Mouse (Mus musculus) brain, adult 2 months (tissue): ENCODE results near the gene Odf3l1.
A peak's percentile ranks its signal among the peaks of the same experiment; 100 is the strongest.

Experiments
- DNase-seq: peaks from one replicate; pipeline ENCODE4 v3.0.0; 2011; ENCODE audit warnings: low read depth, low spot score

Gene Odf3l1

DNA sequence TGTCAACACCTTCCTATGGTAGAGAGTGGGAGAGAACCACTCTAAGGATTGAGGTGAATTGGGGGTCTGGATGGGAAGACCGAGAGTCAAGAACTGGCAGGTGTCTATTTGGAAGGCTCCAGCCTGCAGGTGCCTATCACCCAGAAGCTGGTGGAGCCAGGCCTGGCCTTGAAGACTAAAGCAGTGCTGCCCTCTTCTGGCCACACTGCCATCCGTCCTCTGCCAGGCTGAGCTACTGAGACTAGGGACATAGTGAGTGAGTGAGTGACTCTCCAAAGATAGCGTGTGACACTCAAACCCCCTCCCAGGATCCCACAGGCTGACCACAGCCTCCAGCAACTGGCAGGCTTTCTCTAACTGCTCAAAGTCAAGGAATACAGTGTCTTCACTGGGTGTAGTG lies 17.0 kb downstream of the Odf3l1 start:
- DNase-seq = peak; percentile 89

DNA sequence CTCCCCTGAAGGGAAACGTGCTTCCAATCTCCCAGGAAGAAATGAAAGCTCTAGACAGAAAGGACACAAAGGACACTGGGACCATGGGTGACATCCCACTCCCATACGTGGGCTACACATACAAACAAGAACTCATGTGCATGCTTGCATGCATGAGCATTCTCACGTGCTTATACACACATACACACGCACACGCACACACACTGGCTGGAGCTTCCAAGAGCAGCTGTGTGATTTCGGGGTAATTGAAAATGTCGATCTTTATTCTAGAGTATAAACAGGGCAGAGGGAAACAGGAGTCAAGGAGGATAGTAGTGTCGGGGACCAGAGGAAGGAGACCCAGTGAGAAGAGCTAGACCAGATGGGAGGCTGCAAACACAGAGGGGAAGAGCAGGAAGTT lies 19.8 kb downstream of the Odf3l1 start:
- no peak for DNase-seq

DNA sequence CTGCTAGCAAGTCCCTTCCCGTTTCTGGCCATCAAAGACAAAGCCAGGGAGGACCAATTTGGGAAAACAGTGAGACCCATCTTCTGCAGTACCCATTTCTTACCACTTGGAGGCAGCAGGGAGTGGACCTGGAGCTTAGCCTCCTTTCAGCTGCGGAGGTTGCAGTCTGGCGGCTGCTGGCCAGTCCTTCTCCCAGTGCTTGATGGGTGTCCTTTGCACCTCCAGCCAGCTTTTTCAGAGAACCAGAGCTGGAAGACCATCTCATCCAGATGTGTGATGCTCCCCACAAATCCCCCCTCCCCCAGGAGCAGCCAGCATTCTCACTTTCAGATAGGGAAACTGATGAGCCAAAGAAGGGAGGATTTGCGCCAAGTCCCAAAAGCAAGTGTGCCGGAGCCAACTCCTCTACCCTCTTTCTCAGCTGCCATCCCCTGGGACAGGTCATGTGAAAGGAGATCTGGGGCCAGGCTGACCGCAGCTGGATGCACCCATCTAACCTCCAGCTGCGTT lies 20.7 kb downstream of the Odf3l1 start:
- peak; percentile 82 for DNase-seq

DNA sequence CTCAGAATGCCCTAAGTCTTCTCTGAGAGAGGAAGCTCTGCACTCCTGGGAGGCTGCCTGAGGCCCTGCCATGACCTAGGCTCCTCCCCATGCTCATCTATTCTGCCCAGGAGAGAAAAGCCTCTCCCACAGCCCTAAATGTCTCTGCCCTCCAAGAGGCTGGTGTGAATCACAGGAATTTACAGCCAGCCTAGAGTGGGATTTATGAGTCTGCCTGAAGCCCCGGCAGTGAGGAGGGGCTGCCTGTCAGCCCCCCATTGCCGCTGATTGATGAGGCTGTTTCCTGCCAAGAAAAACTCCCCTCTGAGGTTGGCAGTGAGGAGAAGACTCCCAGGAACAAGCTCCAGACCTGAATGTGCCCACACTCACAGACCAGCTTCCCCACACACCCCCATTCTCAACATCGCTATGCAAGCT lies 22.2 kb downstream of the Odf3l1 start:
- DNase-seq = no peak

DNA sequence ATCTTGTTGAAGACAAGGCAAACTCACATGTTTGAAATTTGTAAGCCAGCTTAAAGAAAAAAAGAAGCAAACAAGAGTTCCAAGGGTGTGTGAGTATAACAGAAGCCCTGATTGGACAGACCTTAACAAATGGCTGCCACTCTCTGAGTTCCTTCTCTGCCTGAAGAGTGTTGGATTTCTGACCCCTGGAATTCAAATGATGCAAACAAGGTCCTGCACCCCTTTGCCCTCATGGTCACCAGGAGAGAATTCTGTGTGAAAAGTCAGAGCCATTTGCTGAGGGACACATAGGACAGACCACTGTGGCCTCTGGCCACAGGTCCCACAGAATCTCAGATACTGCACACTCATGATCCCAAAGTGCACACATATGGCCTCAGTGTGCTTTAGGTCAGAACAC lies 22.6 kb downstream of the Odf3l1 start:
- no peak for DNase-seq

DNA sequence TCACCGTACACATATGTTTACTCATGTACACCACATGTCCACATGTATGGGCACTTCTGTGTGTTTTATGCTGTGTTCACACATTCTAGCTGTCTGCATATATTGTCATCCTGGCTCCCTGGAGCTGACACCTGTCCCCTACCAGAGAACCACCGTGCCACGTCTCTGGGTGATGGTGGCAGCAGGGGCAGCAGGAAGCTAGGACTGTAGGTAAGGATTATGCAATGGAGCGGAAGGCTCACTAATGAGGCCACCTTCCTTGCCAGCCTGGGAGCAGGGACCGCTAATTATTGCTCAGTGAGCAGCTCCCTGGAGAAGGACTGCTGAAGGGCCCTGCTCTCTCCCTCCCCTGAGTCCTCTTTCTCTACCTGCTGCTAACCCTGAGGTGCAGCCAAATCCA lies 23.8 kb downstream of the Odf3l1 start:
- DNase-seq = no peak

DNA sequence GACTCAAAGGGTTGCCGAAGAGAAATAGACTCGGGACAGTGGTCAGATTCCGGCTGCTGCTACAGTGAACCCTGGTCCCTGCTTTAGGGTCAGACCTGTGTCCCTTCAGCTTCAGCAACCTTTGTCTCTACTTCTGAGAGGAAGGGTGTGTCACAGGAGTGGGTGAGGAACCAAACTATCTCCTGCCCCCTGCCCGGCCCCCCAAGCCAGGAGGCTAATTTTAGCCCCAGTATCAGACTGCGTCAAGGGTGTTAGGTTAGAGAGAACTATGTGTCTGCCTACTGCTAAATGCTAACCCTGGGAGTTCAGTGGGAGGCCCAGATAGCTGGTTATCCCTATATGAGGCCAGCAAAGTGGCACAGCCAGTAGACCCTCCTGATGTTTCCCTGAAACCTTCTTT lies 29.3 kb downstream of the Odf3l1 start:
- no peak for DNase-seq

DNA sequence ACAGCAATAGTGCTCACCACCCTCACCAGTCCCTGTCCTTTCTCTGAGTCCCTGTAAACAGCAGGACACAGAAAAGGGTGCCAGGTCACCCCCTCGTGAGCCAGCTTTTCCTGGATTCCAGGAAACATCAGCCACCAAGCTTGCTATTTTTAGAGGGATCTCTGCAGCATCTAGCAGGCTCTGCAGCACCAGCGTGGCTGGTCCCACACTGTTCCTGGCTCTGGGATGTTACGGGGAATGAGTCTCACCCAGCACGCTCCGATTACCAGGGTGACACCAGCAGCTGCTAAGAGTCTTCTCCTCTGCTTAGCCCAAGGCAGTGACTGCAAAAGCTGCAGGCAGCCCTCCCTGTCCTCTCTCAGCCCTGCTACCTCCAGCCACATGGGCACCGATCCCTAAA lies 31.6 kb downstream of the Odf3l1 start:
- peak; percentile 78 for DNase-seq

DNA sequence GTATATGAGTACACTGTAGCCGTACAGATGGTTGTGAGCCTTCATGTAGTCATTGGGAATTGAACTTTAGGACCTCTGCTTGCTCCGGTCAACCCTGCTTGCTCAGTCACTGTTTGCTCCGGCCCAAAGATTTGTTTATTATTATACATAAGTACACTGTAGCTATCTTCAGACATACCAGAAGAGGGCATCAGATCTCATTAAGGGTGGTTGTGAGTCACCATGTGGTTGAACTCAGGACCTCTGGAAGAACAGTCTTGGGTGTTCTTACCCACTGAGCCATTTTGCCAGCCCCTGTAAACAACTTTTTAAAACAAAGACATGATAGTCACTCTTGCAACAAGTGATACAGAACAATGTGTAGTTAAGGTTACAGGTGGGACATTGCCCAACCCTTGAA lies 32.6 kb downstream of the Odf3l1 start:
- no peak for DNase-seq

DNA sequence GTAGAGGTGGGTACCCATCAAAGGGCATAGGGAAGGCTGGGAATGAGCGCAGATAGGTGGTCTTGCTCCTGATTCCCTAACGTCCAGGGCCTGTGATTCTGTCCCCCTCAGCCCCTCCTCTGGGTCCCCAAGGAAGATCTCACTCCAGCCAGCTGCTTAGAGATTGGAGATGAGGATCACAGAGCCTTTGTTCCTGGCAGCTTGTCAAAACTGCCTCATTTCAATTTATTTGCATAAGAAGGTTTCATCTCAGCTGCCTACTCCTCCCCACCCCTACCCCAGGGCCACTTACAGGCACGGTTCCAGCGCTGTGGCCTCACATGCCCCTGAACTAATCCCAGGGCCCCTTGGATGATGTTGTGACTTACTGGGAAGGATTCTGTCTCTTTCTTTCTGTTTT lies 34.3 kb downstream of the Odf3l1 start:
- peak; percentile 74 for DNase-seq

DNA sequence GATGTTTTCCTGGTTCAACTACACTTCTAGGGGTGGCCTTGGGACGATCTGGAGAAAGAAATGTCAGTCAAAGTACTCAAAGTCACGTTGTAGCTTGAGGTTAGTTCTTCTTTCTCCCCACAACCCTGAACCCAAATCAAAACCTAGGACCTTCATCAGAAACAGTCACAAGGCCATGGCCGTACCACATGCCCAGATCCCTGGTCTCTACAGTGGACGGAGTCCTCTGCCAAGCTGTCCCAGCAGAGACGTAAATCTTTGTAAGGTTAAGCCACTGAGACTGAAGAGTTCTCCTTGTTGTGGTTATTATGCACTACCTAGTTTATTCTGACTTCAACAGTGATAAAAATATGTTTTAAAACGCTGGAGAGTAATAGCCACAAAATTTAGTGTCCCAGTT lies 35.6 kb downstream of the Odf3l1 start:
- no peak for DNase-seq

DNA sequence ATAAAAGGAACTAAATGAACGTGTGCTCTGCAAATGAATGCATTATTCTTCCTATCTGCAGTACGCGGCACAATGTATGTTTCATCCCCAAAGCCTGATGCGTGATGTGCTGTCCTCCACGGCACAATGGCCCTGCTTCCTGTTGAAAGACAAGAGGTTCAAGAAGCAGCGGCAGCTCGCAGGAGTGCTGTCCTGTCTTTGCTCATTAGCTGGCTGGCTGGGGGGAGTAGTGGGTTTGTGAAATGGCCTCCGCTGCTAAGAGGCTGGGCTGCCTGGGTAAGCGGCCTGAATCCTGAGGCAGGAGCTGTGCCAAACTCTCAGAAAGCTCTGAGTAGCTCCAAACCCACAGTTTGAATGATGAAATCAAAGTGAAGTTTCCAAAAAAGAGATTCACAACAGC lies 36.3 kb downstream of the Odf3l1 start:
- no peak for DNase-seq

DNA sequence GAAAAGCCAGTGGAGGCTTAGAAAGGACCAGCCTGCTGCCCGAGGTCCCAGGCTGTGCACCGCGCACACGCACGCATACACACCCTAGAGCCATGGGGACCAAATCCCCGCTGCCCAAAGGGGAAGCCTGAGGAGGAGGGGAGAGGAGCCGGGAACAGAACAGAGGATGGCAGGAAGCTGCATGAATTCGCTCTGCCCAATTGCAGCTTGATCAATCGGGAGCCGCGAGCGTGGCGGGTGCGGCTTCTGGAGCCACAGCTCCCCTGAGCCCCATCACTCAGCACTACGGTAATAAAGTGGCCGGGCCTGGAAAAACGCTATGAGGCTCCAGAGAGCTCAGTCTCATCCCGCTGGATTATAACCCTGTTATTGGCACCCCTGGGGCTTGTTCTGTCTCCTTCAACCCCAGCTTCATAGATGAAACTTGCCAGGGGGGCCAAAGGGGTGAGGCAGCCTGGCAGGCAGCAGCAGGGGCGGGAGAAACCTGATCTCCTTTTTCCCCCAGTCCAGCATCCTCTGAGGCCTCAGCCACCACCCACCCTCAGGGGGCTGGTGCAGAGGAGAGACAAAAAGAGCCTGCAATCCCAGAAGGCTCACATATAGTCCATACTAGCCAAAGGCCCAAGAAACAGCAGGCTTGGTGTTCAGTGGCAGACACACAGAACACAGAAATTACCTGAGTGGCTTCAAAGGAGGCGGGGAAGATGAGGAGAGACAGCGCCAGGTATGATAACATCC lies 38.8 kb downstream of the Odf3l1 start:
- no peak for DNase-seq

DNA sequence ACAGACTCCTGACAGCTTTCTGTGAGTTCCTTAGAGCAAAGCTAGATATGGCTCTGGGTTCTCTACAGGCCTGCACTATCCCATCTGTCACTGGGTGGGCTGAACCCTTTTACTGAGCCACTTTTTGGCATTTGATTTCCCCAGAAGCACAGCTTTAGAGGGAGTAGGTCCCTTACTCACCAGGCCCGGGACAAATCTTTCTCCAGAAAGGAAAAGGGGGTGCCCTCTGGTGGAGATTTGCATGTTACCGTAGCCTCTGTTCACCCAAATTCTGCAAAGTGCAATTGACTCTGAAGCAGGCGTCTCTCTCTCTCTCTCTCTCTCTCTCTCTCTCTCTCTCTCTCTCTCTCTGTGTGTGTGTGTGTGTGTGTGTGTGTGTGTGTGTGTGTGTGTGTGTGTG lies 39.6 kb downstream of the Odf3l1 start:
- peak; percentile 82 for DNase-seq

DNA sequence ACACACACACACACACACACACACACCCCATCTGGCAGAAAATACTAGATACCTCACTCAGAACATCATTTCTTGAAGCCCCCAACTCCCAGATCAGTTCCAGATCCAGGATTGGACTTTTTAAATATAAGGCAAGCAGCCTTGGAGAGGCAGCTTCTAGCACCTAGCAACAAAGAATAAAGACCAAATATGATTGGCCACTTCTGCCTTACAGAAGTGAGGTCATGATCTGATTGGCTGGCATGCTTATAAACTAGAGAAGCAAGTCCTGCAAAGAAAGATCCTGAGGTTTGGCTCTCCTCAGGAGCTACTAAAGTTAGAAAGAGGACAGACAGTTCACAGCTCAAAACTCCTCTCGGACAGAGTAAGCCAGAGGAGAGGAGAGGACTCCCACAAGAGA lies 53.6 kb downstream of the Odf3l1 start:
- peak; percentile 56 for DNase-seq

DNA sequence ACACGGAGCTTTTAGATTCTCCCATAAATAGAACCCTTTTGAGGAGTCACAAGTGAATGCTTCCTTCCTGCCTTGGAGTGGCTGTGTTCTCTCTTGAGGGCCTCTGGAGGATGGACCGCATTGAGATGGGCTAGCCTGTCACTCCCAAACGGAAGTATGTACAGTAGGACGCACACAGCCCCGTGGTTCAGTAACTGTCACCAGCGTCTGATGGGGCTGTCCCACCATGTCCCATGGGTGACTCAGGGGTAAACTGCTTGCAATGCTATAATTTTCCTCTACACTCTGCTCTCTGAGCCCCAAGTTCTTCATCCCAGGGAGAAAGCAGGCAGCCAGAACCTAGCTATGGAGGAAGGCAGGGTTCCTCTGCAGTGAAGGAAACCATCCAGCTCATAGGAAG lies 56.5 kb downstream of the Odf3l1 start:
- no peak for DNase-seq

DNA sequence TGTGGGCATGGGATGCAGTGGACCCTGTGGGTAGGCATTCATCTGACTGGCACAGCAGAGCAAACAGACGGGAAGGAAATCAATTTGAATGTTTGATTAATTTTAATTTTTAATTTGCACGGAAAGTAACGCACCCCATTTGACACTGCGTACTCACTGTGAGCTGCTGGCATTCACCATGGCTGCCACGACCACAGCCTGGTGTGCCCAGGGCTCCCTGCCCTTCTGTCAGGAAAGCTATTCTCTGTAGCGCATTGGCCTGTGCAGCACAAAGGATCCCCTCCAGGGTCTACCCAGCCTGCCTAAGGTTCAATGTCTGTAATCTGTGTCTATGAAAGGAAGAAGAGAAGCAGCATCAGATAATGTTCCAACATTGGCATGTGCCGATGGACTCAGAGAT lies 61.3 kb downstream of the Odf3l1 start:
- no peak for DNase-seq
